Mouse (Mus musculus) cerebellum, adult 11-12 months (tissue): ENCODE measurements around the gene Disc1.
A peak's percentile ranks its signal among the peaks of the same experiment; 100 is the strongest.

Source experiments
- DNase-seq: peaks from one replicate; pipeline ENCODE4 v3.0.0; 2022

Disc1 gene

GRCm38 (mm10) chr8:125277071-125277682 lies 223.2 kb downstream of the Disc1 start:
- DNase-seq, result no peak

- DNase-seq, result no peak
These were observed 225.2 kb downstream of the Disc1 start for GRCm38 (mm10) chr8:125279156-125279555.

DNA sequence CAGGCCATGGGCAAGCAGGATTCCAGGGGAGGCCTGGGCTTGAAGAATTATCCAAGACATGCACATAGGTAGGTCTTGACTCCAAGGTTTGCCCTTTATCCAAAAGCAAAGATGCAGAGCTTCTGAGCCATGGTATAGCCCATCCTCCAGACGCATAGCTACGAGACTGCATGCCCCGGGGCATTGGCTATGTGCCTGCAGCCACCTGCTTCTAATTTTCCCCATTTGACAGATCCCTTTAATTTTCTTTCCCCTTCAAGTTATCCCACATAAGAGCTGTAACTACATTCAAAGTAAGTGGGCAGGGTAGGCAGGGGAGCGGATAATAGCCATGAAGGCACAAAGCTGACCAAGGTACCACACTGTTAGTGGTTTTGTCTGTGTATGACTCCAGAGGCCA lies 225.9 kb downstream of the Disc1 start:
- no peak for DNase-seq

DNA sequence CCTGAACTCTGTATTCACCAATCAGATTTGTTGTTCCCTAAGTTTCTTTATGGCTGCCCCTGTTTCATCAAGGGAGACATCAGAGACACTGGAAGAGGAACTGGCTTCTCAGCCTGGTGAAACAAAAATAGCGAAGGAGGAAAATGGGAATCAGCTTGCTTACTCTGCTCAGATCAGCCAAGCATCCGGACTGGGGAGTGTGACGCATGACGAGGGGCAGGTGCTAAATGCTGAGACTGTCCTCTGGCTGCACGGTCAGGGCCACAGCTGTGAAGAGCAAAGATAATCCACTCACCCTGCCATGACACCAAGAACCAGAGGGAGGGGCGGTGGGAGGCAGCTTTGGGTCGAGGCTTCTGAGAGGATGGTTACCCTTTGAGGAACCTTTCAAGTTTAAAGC lies 228.5 kb downstream of the Disc1 start:
- DNase-seq, result no peak

GRCm38 (mm10) chr8:125283542-125283941 lies 229.5 kb downstream of the Disc1 start:
- DNase-seq, result no peak

- DNase-seq, result no peak
These were observed 230.9 kb downstream of the Disc1 start for GRCm38 (mm10) chr8:125284875-125285274.

GRCm38 (mm10) chr8:125285391-125285790 lies 231.4 kb downstream of the Disc1 start:
- DNase-seq, result peak; percentile 10

- no peak for DNase-seq
These were observed 232.1 kb downstream of the Disc1 start for GRCm38 (mm10) chr8:125285966-125286681.

DNA sequence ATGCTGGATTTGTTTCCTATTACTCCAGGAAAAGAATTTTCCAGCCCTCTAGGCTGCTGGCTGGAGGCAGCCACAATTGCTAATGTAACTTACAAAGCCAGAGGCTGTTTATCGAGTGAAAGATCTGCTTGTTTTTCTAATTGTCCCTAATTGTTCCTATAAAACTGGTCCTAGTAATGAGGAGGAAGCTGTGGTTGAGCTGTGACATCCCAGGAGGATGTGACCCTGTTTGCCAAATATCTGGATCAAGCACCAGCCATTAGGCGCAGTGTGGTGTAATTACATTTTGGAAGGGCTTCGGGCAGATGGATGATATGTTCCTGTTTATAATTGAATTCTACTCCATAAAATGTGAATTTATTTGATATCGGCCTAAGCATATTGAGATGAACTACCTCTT lies 233.3 kb downstream of the Disc1 start:
- no peak for DNase-seq

DNA sequence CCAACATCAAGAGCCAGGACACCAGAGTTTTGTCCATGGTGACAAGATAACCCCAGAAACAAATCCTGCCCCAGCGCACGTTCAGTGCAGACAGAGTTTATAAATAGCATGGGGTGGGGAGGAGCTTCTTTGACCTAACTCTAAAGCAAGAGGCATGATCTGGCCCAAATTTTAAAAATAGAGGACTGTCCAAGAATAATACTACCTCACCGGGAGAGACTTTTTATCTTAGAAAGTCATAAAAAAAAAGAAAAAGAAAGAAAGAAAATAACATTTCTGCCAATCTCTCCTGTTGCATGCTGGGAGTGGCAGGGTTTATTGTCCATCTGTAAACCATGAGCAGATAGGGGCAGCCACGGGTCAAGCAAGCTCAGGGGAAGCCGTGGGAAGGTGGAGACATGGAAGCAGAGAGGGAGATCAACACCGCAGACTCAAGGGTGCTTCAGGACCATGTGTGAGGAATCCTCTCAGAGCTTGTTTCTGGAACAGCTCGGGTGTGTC lies 233.9 kb downstream of the Disc1 start:
- DNase-seq, result no peak

GRCm38 (mm10) chr8:125291506-125291905 lies 237.5 kb downstream of the Disc1 start:
- no peak for DNase-seq

- no peak for DNase-seq
These were observed 238.1 kb downstream of the Disc1 start for GRCm38 (mm10) chr8:125291932-125292717.

DNA sequence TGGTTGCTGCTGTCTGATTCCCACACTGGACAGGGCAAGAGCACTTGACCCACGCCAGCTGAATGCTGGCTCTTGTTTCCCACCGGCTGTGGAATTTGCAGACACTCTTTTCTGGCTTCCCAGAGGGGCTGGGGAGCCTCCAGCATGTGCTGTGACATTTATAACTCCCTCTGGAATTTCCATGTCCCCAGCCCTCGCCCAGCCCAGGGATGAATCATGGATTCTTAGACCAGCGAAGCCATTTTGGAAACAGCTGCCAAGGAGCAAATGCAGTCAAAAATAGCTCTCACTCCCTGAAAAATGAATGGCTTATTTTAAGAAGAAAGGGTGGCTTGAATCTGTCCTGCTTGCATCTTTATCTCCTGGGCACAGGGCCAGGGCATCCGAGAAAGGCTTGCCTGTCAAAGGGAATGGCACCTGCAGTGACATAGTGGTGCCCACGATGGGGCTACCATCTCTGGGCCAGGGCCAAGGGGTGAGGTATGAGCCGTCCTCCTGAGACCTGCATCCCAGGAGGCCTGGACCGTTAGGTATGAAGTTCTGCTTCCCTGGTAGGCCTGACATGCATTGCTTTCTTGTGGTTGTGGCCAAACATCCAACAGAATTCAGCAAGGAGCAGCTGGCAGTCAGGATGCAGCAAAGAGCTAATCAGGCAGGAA lies 239.1 kb downstream of the Disc1 start:
- DNase-seq, result no peak

DNA sequence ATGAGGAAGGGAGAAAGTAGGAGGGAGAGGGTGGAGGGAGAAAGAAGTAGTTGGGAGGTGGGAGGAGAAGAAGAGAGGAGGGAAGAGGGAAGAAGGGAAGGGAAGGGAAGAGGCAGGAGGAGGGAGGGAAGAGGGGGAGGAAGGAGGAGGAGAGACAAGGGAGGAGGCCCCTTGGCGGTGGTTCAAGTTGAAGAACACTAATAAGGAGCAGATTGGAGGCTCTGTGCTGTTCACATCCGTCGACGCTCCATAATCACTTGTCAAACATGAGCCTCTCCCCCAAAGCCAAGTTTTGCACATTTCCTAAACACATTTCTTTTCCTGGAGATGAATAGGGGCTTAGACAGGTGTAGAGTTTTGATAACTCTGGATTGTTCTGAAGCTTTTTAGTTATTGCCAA lies 245.3 kb downstream of the Disc1 start:
- no peak for DNase-seq

- no peak for DNase-seq
These were observed 248.0 kb downstream of the Disc1 start for GRCm38 (mm10) chr8:125301931-125302361.

GRCm38 (mm10) chr8:125306665-125307064 lies 252.7 kb downstream of the Disc1 start:
- DNase-seq, result no peak

DNA sequence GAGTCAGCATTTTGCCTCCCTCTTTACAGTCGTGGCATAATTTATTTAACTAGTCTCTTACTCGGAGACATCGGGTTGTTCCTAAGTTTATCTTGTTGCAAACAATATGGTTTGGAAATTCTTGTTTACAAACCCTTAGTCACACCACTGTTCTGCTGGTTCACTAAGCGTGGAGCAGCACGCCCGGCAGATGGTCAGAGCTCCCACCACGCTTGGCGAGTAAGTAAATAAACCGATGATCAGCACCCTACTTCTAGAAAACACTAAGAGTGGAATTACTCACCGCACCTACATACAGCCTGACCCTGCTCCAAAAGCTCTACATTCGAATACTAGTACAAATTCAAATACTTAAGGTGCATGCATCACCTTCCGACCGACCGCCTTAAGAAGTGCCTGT lies 256.0 kb downstream of the Disc1 start:
- no peak for DNase-seq
